In genomic region chr2:167959996-167960395, GRCm38 (mm10) we compare ENCODE assay signal across 13 mouse cellular contexts. TPM values are rescaled to one million over a fixed set of nuclear protein-coding genes. Genes with fewer than 3 reads are reported as not detected.
DNase-seq lines count a peak whose midpoint lies in the region; ATAC-seq and TF ChIP-seq lines count a peak whose summit lies in the region.
"Had no signal": no experiment of that assay in that cellular context is flagged by ENCODE, and none has a peak within 500 bp of the region (broad histone marks: within the 10 kb centered on the region; RNA-seq: fewer than 3 reads in every experiment).

No protein-coding gene starts in this region.

- H3K4me3 ChIP-seq in heart, embryonic 13.5 days, result no peak overlapping the region
- H3K4me3 ChIP-seq in lung, embryonic 15.5 days, result no peak overlapping the region
- H3K4me3 ChIP-seq in lung, postnatal 0 days (ENCODE audit: low read depth, low read length), result no peak overlapping the region
- no peak overlapping the region for H3K4me3 ChIP-seq in spleen, adult 2 months (ENCODE audit: extremely low read depth, insufficient read depth, insufficient read length)
- H3K4me3 ChIP-seq: embryonic facial prominence, embryonic 13.5 days had no signal

- TF ChIP-seq POLR2A in spleen, adult 2 months (IDR thresholded peaks at IDR 0.05; ENCODE audit: low read depth, low read length), result no peak

- no peak overlapping the region; the same call in 1 of the 2 replicates for H3K9ac ChIP-seq in heart, embryonic 13.5 days
- H3K9ac ChIP-seq in lung, embryonic 15.5 days, result no peak overlapping the region
- H3K9ac ChIP-seq in lung, postnatal 0 days (replicated peaks; ENCODE audit: low read depth), result no peak overlapping the region
- H3K9ac ChIP-seq: embryonic facial prominence, embryonic 13.5 days had no signal

- H3K36me3 ChIP-seq in heart, embryonic 13.5 days, result peaks cover 18% of the 10 kb centered on the region
- H3K36me3 ChIP-seq in lung, embryonic 15.5 days, result peaks cover 2% of the 10 kb centered on the region
- no peaks in the 10 kb centered on the region for H3K36me3 ChIP-seq in lung, postnatal 0 days (ENCODE audit: insufficient read depth, low read length)
- peaks cover 14% of the 10 kb centered on the region for H3K36me3 ChIP-seq in spleen, adult 2 months (ENCODE audit: control insufficient read depth, insufficient read depth, low read length)

- no peak for DNase-seq in heart, adult 11 months
- DNase-seq in lung, postnatal 0 days (ENCODE audit: low spot score), result no peak
- peak; percentile 67 for DNase-seq in induced T-regulatory cell, adult 2 months (ENCODE audit: low read depth)
- DNase-seq in spleen, adult 2 months (ENCODE audit: low read depth in 1 of 2, low spot score in 2 of 2), result peak in 1 of 2 experiments; percentile 74
- DNase-seq in adrenal gland, postnatal 36 days, result no peak
- DNase-seq in adrenal gland, adult 2 months, result no peak
- DNase-seq: cerebellum, postnatal 10 days; lung, adult 2 months had no signal

- no peak for TF ChIP-seq EP300 in lung, postnatal 0 days (IDR thresholded peaks at IDR 0.05)

- no peak for ATAC-seq in heart, embryonic 13.5 days (ENCODE audit: extremely low read depth, insufficient number of reproducible peaks, low FRiP score, low TSS enrichment)
- no peak for ATAC-seq in lung, embryonic 15.5 days (ENCODE audit: borderline replicate concordance, extremely low read depth, low FRiP score, low TSS enrichment)
- no peak for ATAC-seq in lung, postnatal 0 days
- ATAC-seq: forebrain, embryonic 14.5 days had no signal

- peaks cover 87% of the 10 kb centered on the region for H3K4me1 ChIP-seq in heart, embryonic 13.5 days
- peaks cover 54% of the 10 kb centered on the region for H3K4me1 ChIP-seq in lung, embryonic 15.5 days
- peaks cover 40% of the 10 kb centered on the region; the same call in 1 of the 2 replicates for H3K4me1 ChIP-seq in lung, postnatal 0 days (ENCODE audit: insufficient read depth, low read depth, low read length)
- peaks cover 50% of the 10 kb centered on the region; the same call in 1 of the 2 replicates for H3K4me1 ChIP-seq in spleen, adult 2 months (ENCODE audit: control insufficient read depth, insufficient read depth, insufficient read length)

- no peaks in the 10 kb centered on the region for H3K9me3 ChIP-seq in heart, embryonic 13.5 days
- H3K9me3 ChIP-seq in lung, embryonic 15.5 days, result no peaks in the 10 kb centered on the region
- H3K9me3 ChIP-seq in lung, postnatal 0 days (ENCODE audit: low read length), result no peaks in the 10 kb centered on the region
- H3K9me3 ChIP-seq: embryonic facial prominence, embryonic 13.5 days had no signal

- WGBS in heart, embryonic 13.5 days, result 34% methylated on average over 7 of the region's 7 CpGs
- 47% methylated on average over 7 of the region's 7 CpGs for WGBS in lung, embryonic 15.5 days
- 44% methylated on average over 7 of the region's 7 CpGs for WGBS in lung, postnatal 0 days
- 7% methylated on average over 7 of the region's 7 CpGs for WGBS in spleen, adult 2 months

- H3K27ac ChIP-seq in heart, embryonic 13.5 days (replicated peaks), result peak overlapping the region; percentile 73
- 0 out of 2 replicates have a peak overlapping the region, but pooled peaks have one; percentile 2 for H3K27ac ChIP-seq in lung, embryonic 15.5 days
- H3K27ac ChIP-seq in lung, postnatal 0 days (ENCODE audit: low read length), result no peak overlapping the region
- peak overlapping the region; percentile 98 for H3K27ac ChIP-seq in spleen, adult 2 months (ENCODE audit: insufficient read depth, low read length)
- H3K27ac ChIP-seq: embryonic facial prominence, embryonic 13.5 days had no signal

- no peak for TF ChIP-seq CTCF in lung, postnatal 0 days (IDR thresholded peaks at IDR 0.05)
- no peak for TF ChIP-seq CTCF in spleen, adult 2 months (IDR thresholded peaks at IDR 0.05; ENCODE audit: extremely low read depth, insufficient read depth, insufficient read length, insufficient replicate concordance)

- H3K4me2 ChIP-seq in heart, embryonic 13.5 days, result no peak overlapping the region
- no peak overlapping the region for H3K4me2 ChIP-seq in lung, embryonic 15.5 days
- no peak overlapping the region for H3K4me2 ChIP-seq in lung, postnatal 0 days (replicated peaks; ENCODE audit: low read depth, low read length)
- H3K4me2 ChIP-seq: embryonic facial prominence, embryonic 13.5 days had no signal

- H3K27me3 ChIP-seq in heart, embryonic 13.5 days (replicated peaks), result no peaks in the 10 kb centered on the region
- no peaks in the 10 kb centered on the region for H3K27me3 ChIP-seq in lung, embryonic 15.5 days
- no peaks in the 10 kb centered on the region for H3K27me3 ChIP-seq in lung, postnatal 0 days (replicated peaks; ENCODE audit: insufficient read depth, low read length)
- no peaks in the 10 kb centered on the region for H3K27me3 ChIP-seq in spleen, adult 2 months (ENCODE audit: control insufficient read depth, insufficient read depth, low read length)
- H3K27me3 ChIP-seq: embryonic facial prominence, embryonic 13.5 days had no signal

RNA-seq across cellular contexts. Expression of gene Ptpn1, which starts 28.1 kb away (rescaled TPM):
- polyA plus RNA-seq in heart, embryonic 13.5 days (2015; fragmentation: Nextera tagmentation; extraction: Ambion mirVana), result 42.1 and 47.2 TPM in 2 replicates
- 65.8 and 74.4 TPM in 2 replicates for polyA plus RNA-seq in lung, embryonic 15.5 days (2015; fragmentation: Nextera tagmentation; extraction: Ambion mirVana)
- 81.2 and 94.5 TPM in 2 replicates for polyA plus RNA-seq in lung, postnatal 0 days (2015; fragmentation: Nextera tagmentation; extraction: Ambion mirVana)
- polyA plus RNA-seq in spleen, adult 2 months (2012; rRNA removed), result 83.8 and 110 TPM in 2 replicates
- total RNA-seq in adrenal gland, postnatal 36 days (2021), result 10 to 100 TPM; 57.2 to 65.2 TPM
- total RNA-seq in adrenal gland, adult 2 months (2021), result 10 to 100 TPM; 55.1 to 71.3 TPM
- polyA plus RNA-seq in adrenal gland, adult 2 months (2012; rRNA removed), result 52.3 and 57.9 TPM in 2 replicates

RNA-seq across cellular contexts. Expression of gene Ripor3, which starts 50.4 kb away (rescaled TPM):
- polyA plus RNA-seq in heart, embryonic 13.5 days (2015; fragmentation: Nextera tagmentation; extraction: Ambion mirVana), result 0.67 and 1.2 TPM in 2 replicates
- 2.3 TPM in 2 replicates for polyA plus RNA-seq in lung, embryonic 15.5 days (2015; fragmentation: Nextera tagmentation; extraction: Ambion mirVana)
- 1.00 and 1.1 TPM in 2 replicates for polyA plus RNA-seq in lung, postnatal 0 days (2015; fragmentation: Nextera tagmentation; extraction: Ambion mirVana)
- polyA plus RNA-seq in spleen, adult 2 months (2012; rRNA removed), result 5.3 and 6.7 TPM in 2 replicates
- 1 to 10 TPM; 2.1 TPM for total RNA-seq in adrenal gland, postnatal 36 days (2021)
- 1 to 10 TPM; 1.7 to 3.0 TPM for total RNA-seq in adrenal gland, adult 2 months (2021)
- 3.5 and 4.0 TPM in 2 replicates for polyA plus RNA-seq in adrenal gland, adult 2 months (2012; rRNA removed)
- total RNA-seq: granulocyte monocyte progenitor cell, adult 5-6 weeks had no signal
